Mouse (Mus musculus): ENCODE measurements around the gene Gtpbp3. TPM values are rescaled to one million over a fixed set of nuclear protein-coding genes. Genes with fewer than 3 reads are reported as not detected.

Gtpbp3 gene
- polyA plus RNA-seq, 1 experiment from 2014 or later: 6.2 TPM

GRCm38 (mm10) chr8:71483932-71484331, 4.0 kb upstream of the Gtpbp3 start:
- Histone ChIP-seq H3K4me3 (ENCODE audit: low read depth, low read length) (no peak overlapping the region), H3K9me3 (ENCODE audit: control insufficient read depth, low read length) (no peaks in the 10 kb centered on the region), H3K9ac (ENCODE audit: low read length) (no peak overlapping the region), H3K4me2 (ENCODE audit: low read length) (no peak overlapping the region), H3K4me1 (replicated peaks; ENCODE audit: control insufficient read depth, insufficient read depth, low read length) (peaks cover 7% of the 10 kb centered on the region; the same call in 1 of the 2 replicates), H3K36me3 (ENCODE audit: control insufficient read depth, insufficient read depth, low read length) (peaks cover 23% of the 10 kb centered on the region; the same call in 1 of the 2 replicates), H3K27me3 (replicated peaks; ENCODE audit: control insufficient read depth, insufficient read depth, low read length) (no peaks in the 10 kb centered on the region), H3K27ac (ENCODE audit: low read depth) (no peak overlapping the region)
- ATAC-seq (replicated peaks; ENCODE audit: low FRiP score, low TSS enrichment, low read depth) (no peak), DNase-seq (ENCODE audit: low spot score) (peak; percentile 82)
- 49% methylated on average over 8 of the region's 8 CpGs for WGBS

GRCm38 (mm10) chr8:71484736-71485135, 3.2 kb upstream of the Gtpbp3 start:
- 92% methylated on average over 19 of the region's 19 CpGs for WGBS
- Histone ChIP-seq H3K4me3 (ENCODE audit: low read depth, low read length) (no peak overlapping the region), H3K9ac (ENCODE audit: low read length) (no peak overlapping the region)

GRCm38 (mm10) chr8:71485142-71486135, 2.5 kb upstream of the Gtpbp3 start, which contains the start of gene Ano8:
Gene Ano8 (minus strand): TSS chr8:71485963.
- H3K9me3 ChIP-seq (ENCODE audit: control insufficient read depth, low read length): no peaks in the 10 kb centered on the region
- peaks cover 11% of the 10 kb centered on the region; the same call in 1 of the 2 replicates for H3K36me3 ChIP-seq (ENCODE audit: control insufficient read depth, insufficient read depth, low read length)
- peak within 1 kb of the TSS; percentile 69 for H3K27ac ChIP-seq (ENCODE audit: low read depth)
- H3K4me2 ChIP-seq (ENCODE audit: low read length): peak within 1 kb of the TSS; percentile 86
- H3K27me3 ChIP-seq (replicated peaks; ENCODE audit: control insufficient read depth, insufficient read depth, low read length): no peaks in the 10 kb centered on the region
- peak; percentile 65 for ATAC-seq (replicated peaks; ENCODE audit: low FRiP score, low TSS enrichment, low read depth)
- WGBS: 5% methylated on average over 55 of the region's 58 CpGs
- H3K4me1 ChIP-seq (replicated peaks; ENCODE audit: control insufficient read depth, insufficient read depth, low read length): peaks cover 15% of the 10 kb centered on the region
- peak within 1 kb of the TSS; percentile 79 for H3K4me3 ChIP-seq (ENCODE audit: low read depth, low read length)
- peak within 1 kb of the TSS; percentile 78 for H3K9ac ChIP-seq (ENCODE audit: low read length)
- peak; percentile 88 for DNase-seq (ENCODE audit: low spot score)

More at GRCm38 (mm10) chr8:71484736-71485135, 3.2 kb upstream of the Gtpbp3 start:
- Histone ChIP-seq H3K27ac (ENCODE audit: low read depth) (no peak overlapping the region), H3K4me2 (ENCODE audit: low read length) (peak overlapping the region; percentile 86), H3K27me3 (replicated peaks; ENCODE audit: control insufficient read depth, insufficient read depth, low read length) (no peaks in the 10 kb centered on the region), H3K36me3 (ENCODE audit: control insufficient read depth, insufficient read depth, low read length) (0 out of 2 replicates have a peak, but pooled peaks cover 16% of the 10 kb centered on the region), H3K9me3 (ENCODE audit: control insufficient read depth, low read length) (no peaks in the 10 kb centered on the region), H3K4me1 (replicated peaks; ENCODE audit: control insufficient read depth, insufficient read depth, low read length) (peaks cover 15% of the 10 kb centered on the region)
- ATAC-seq (replicated peaks; ENCODE audit: low FRiP score, low TSS enrichment, low read depth) (no peak), DNase-seq (ENCODE audit: low spot score) (no peak)

GRCm38 (mm10) chr8:71486136-71486529, 1.8 kb upstream of the Gtpbp3 start:
- WGBS: 5% methylated on average over 7 of the region's 7 CpGs
- H3K4me1 ChIP-seq (replicated peaks; ENCODE audit: control insufficient read depth, insufficient read depth, low read length): peaks cover 15% of the 10 kb centered on the region
- ATAC-seq (replicated peaks; ENCODE audit: low FRiP score, low TSS enrichment, low read depth) (no peak), DNase-seq (ENCODE audit: low spot score) (no peak)
- H3K27me3 ChIP-seq (replicated peaks; ENCODE audit: control insufficient read depth, insufficient read depth, low read length): no peaks in the 10 kb centered on the region
- no peak overlapping the region for H3K9ac ChIP-seq (ENCODE audit: low read length)
- peaks cover 14% of the 10 kb centered on the region; the same call in 1 of the 2 replicates for H3K36me3 ChIP-seq (ENCODE audit: control insufficient read depth, insufficient read depth, low read length)
- H3K27ac ChIP-seq (ENCODE audit: low read depth): peak overlapping the region; percentile 69; the same call in 1 of the 2 replicates
- H3K4me3 ChIP-seq (ENCODE audit: low read depth, low read length): peak overlapping the region; percentile 79
- H3K9me3 ChIP-seq (ENCODE audit: control insufficient read depth, low read length): no peaks in the 10 kb centered on the region
- peak overlapping the region; percentile 86 for H3K4me2 ChIP-seq (ENCODE audit: low read length)

- Histone ChIP-seq H3K4me1 (replicated peaks; ENCODE audit: control insufficient read depth, insufficient read depth, low read length) (peaks cover 15% of the 10 kb centered on the region), H3K27me3 (replicated peaks; ENCODE audit: control insufficient read depth, insufficient read depth, low read length) (no peaks in the 10 kb centered on the region), H3K4me2 (ENCODE audit: low read length) (peak overlapping the region; percentile 95), H3K9me3 (ENCODE audit: control insufficient read depth, low read length) (no peaks in the 10 kb centered on the region), H3K27ac (ENCODE audit: low read depth) (peak overlapping the region; percentile 83; the same call in 1 of the 2 replicates), H3K4me3 (ENCODE audit: low read depth, low read length) (peak overlapping the region; percentile 86), H3K36me3 (ENCODE audit: control insufficient read depth, insufficient read depth, low read length) (peaks cover 28% of the 10 kb centered on the region), H3K9ac (ENCODE audit: low read length) (peak overlapping the region; percentile 67)
- peak; percentile 87 for ATAC-seq (replicated peaks; ENCODE audit: low FRiP score, low TSS enrichment, low read depth)
- peak; percentile 95 for DNase-seq (ENCODE audit: low spot score)
- under 1% methylated on average over 22 of the region's 22 CpGs for WGBS
These were observed 551 bp downstream of the Gtpbp3 start for GRCm38 (mm10) chr8:71488454-71488853.

GRCm38 (mm10) chr8:71495039-71495438, 7.1 kb downstream of the Gtpbp3 start:
- H3K27ac ChIP-seq (ENCODE audit: low read depth): 0 out of 2 replicates have a peak overlapping the region, but pooled peaks have one; percentile 11
- H3K4me1 ChIP-seq (replicated peaks; ENCODE audit: control insufficient read depth, insufficient read depth, low read length): peaks cover 26% of the 10 kb centered on the region
- no peaks in the 10 kb centered on the region for H3K27me3 ChIP-seq (replicated peaks; ENCODE audit: control insufficient read depth, insufficient read depth, low read length)
- no peak overlapping the region for H3K4me2 ChIP-seq (ENCODE audit: low read length)
- no peak overlapping the region for H3K4me3 ChIP-seq (ENCODE audit: low read depth, low read length)
- DNase-seq (ENCODE audit: low spot score): peak; percentile 88
- peak; percentile 33; the same call in 1 of the 2 replicates for ATAC-seq (replicated peaks; ENCODE audit: low FRiP score, low TSS enrichment, low read depth)
- 25% methylated on average over 16 of the region's 16 CpGs for WGBS
- no peak overlapping the region for H3K9ac ChIP-seq (ENCODE audit: low read length)
- H3K36me3 ChIP-seq (ENCODE audit: control insufficient read depth, insufficient read depth, low read length): peaks cover 37% of the 10 kb centered on the region
- H3K9me3 ChIP-seq (ENCODE audit: control insufficient read depth, low read length): no peaks in the 10 kb centered on the region

GRCm38 (mm10) chr8:71495811-71496210, 7.9 kb downstream of the Gtpbp3 start:
- Histone ChIP-seq H3K36me3 (ENCODE audit: control insufficient read depth, insufficient read depth, low read length) (peaks cover 31% of the 10 kb centered on the region), H3K27ac (ENCODE audit: low read depth) (peak overlapping the region; percentile 57; the same call in 1 of the 2 replicates), H3K27me3 (replicated peaks; ENCODE audit: control insufficient read depth, insufficient read depth, low read length) (no peaks in the 10 kb centered on the region), H3K4me3 (ENCODE audit: low read depth, low read length) (no peak overlapping the region), H3K9me3 (ENCODE audit: control insufficient read depth, low read length) (no peaks in the 10 kb centered on the region), H3K4me2 (ENCODE audit: low read length) (no peak overlapping the region), H3K9ac (ENCODE audit: low read length) (no peak overlapping the region), H3K4me1 (replicated peaks; ENCODE audit: control insufficient read depth, insufficient read depth, low read length) (peaks cover 26% of the 10 kb centered on the region)
- WGBS: 88% methylated on average over 5 of the region's 5 CpGs
- DNase-seq (ENCODE audit: low spot score): no peak
- ATAC-seq (replicated peaks; ENCODE audit: low FRiP score, low TSS enrichment, low read depth): no peak

GRCm38 (mm10) chr8:71496481-71496880, 8.6 kb downstream of the Gtpbp3 start:
- Histone ChIP-seq H3K4me3 (ENCODE audit: low read depth, low read length) (no peak overlapping the region), H3K36me3 (ENCODE audit: control insufficient read depth, insufficient read depth, low read length) (peaks cover 26% of the 10 kb centered on the region), H3K9me3 (ENCODE audit: control insufficient read depth, low read length) (no peaks in the 10 kb centered on the region), H3K9ac (ENCODE audit: low read length) (no peak overlapping the region), H3K4me2 (ENCODE audit: low read length) (no peak overlapping the region), H3K4me1 (replicated peaks; ENCODE audit: control insufficient read depth, insufficient read depth, low read length) (peaks cover 26% of the 10 kb centered on the region), H3K27ac (ENCODE audit: low read depth) (peak overlapping the region; percentile 57), H3K27me3 (replicated peaks; ENCODE audit: control insufficient read depth, insufficient read depth, low read length) (no peaks in the 10 kb centered on the region)
- 42% methylated on average over 11 of the region's 11 CpGs for WGBS
- no peak for ATAC-seq (replicated peaks; ENCODE audit: low FRiP score, low TSS enrichment, low read depth)
- no peak for DNase-seq (ENCODE audit: low spot score)
